Mouse (Mus musculus) liver, postnatal 0 days (tissue): ENCODE data around the gene Ift88. TPM values are rescaled to one million over a fixed set of nuclear protein-coding genes. Genes with fewer than 3 reads are reported as not detected.

Source experiments
- ATAC-seq: fragments of 200-750 bp; cut with Nextera tagmentation; 2 replicates; pipeline ENCODE4 v1.8.0; 2017; ENCODE audit warnings: mild to moderate bottlenecking, moderate library complexity
- DNase-seq: peaks from one replicate; pipeline ENCODE4 v3.0.0-alpha.2; 2016
- H3K27ac ChIP-seq: fragments of 300-500 bp; sonication (generic); 2 replicates; pipeline ENCODE4 v1.5.1; 2014; ENCODE audit warnings: antibody characterized with exemption, moderate library complexity, mild to moderate bottlenecking, low read depth
- H3K27me3 ChIP-seq: fragments of 300-500 bp; sonication (generic); 2 replicates; pipeline ENCODE4 v1.6.1; 2014; ENCODE audit warnings: low read length, control low read depth, mixed read lengths; ENCODE audit not compliant: insufficient read depth
- H3K36me3 ChIP-seq: fragments of 300-500 bp; sonication (generic); replicated peaks from 2 replicates; pipeline ENCODE4 v1.6.1; 2014; ENCODE audit warnings: mild to moderate bottlenecking, control low read depth, low read length, moderate library complexity, mixed read lengths; ENCODE audit not compliant: insufficient read depth
- H3K4me1 ChIP-seq: fragments of 300-500 bp; sonication (generic); 2 replicates; pipeline ENCODE4 v1.6.1; 2014; ENCODE audit warnings: antibody characterized with exemption, mild to moderate bottlenecking, control low read depth; ENCODE audit not compliant: insufficient read depth
- H3K4me2 ChIP-seq: fragments of 300-500 bp; sonication (generic); 2 replicates; pipeline ENCODE4 v1.6.1; 2014; ENCODE audit warnings: low read depth, mild to moderate bottlenecking, low read length, moderate library complexity, mixed read lengths
- H3K4me3 ChIP-seq: fragments of 300-500 bp; sonication (generic); 2 replicates; pipeline ENCODE4 v1.5.1; 2014; ENCODE audit warnings: low read depth, low read length
- H3K9ac ChIP-seq: fragments of 300-500 bp; sonication (generic); replicated peaks from 2 replicates; pipeline ENCODE4 v1.6.1; 2014; ENCODE audit warnings: mild to moderate bottlenecking, moderate library complexity
- H3K9me3 ChIP-seq: fragments of 300-500 bp; sonication (generic); 2 replicates; pipeline ENCODE4 v1.6.1; 2016; ENCODE audit warnings: mild to moderate bottlenecking, control low read depth, low read length, mixed read lengths
- CTCF ChIP-seq: sonication (generic); IDR thresholded peaks from 2 replicates; pipeline ENCODE4 v1.5.1; 2016; ENCODE audit warnings: antibody characterized with exemption, low read depth
- EP300 ChIP-seq: IDR thresholded peaks from 2 replicates; pipeline ENCODE4 v1.6.1; 2016; ENCODE audit warnings: antibody characterized with exemption, low read depth, mild to moderate bottlenecking
- WGBS: fragments of 180-500 bp; shearing (Covaris S2); extraction: QIAGEN DNeasy Blood & Tissue Kit; methylation state at CpG from one replicate; pipeline ENCODE4 v1.1.7; 2014; ENCODE audit not compliant: insufficient replicate concordance; 5-methylcytosine and 5-hydroxymethylcytosine counted together
- polyA plus RNA-seq: library from polyadenylated mRNA; unstranded; fragments of >200 nt; fragmentation: Nextera tagmentation; extraction: Ambion mirVana; gene quantifications from 2 replicates; pipeline ENCODE4 v1.2.1, GENCODE M21; 2015

Ift88 gene
- polyA plus RNA-seq, 1 experiment from 2014 or later = 2.4 TPM

- DNase-seq (no peak), ATAC-seq (no peak)
- Histone ChIP-seq H3K4me3 (no peak overlapping the region), H3K9me3 (no peaks in the 10 kb centered on the region), H3K27me3 (no peaks in the 10 kb centered on the region), H3K4me2 (no peak overlapping the region), H3K4me1 (0 out of 2 replicates have a peak, but pooled peaks cover 4% of the 10 kb centered on the region), H3K9ac (no peak overlapping the region), H3K36me3 (no peaks in the 10 kb centered on the region), H3K27ac (no peak overlapping the region)
- WGBS = 59% methylated on average over 11 of the region's 11 CpGs
- no peak for TF ChIP-seq CTCF
- TF ChIP-seq EP300 = no peak
Measured at GRCm38 (mm10) chr14:57533841-57534240, 110.0 kb downstream of the Ift88 start.

DNA sequence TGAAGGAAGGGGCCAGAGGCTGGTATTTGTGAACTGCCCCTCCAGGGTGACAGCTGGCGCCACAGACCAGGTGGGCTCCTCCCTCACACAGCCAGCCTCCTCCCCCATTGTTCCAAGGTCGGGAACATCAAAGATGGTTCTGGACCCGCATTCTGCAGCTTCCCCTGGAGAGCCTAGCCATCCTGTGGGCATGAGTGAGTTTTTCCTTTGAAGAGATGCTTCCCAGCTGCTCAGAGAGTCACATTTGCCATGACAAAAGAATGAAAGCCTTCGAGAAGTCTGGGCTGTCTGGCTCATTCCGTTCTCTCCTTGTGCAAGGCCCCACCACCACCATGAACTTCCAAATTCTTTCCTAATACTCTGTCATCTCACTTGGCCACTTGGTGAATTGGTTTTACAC lies 110.5 kb downstream of the Ift88 start:
- 0 out of 2 replicates have a peak, but pooled peaks cover 3% of the 10 kb centered on the region for H3K4me1 ChIP-seq
- no peak overlapping the region for H3K4me2 ChIP-seq
- no peak overlapping the region for H3K9ac ChIP-seq
- ATAC-seq (no peak), DNase-seq (no peak)
- no peaks in the 10 kb centered on the region for H3K27me3 ChIP-seq
- H3K27ac ChIP-seq = no peak overlapping the region
- H3K9me3 ChIP-seq = no peaks in the 10 kb centered on the region
- TF ChIP-seq EP300 (no peak), CTCF (no peak)
- H3K4me3 ChIP-seq = no peak overlapping the region
- H3K36me3 ChIP-seq = no peaks in the 10 kb centered on the region
- WGBS = 49% methylated on average over 5 of the region's 5 CpGs

- ATAC-seq = no peak
- H3K4me1 ChIP-seq = no peaks in the 10 kb centered on the region
- H3K9ac ChIP-seq = no peak overlapping the region; the same call in 1 of the 2 replicates
- H3K9me3 ChIP-seq = no peaks in the 10 kb centered on the region
- H3K4me2 ChIP-seq = no peak overlapping the region
- no peaks in the 10 kb centered on the region for H3K36me3 ChIP-seq
- no peak for DNase-seq
- TF ChIP-seq EP300 = no peak
- no peak for TF ChIP-seq CTCF
- no peak overlapping the region for H3K27ac ChIP-seq
- 45% methylated on average over 8 of the region's 8 CpGs for WGBS
- no peaks in the 10 kb centered on the region for H3K27me3 ChIP-seq
- H3K4me3 ChIP-seq = no peak overlapping the region
Measured at GRCm38 (mm10) chr14:57534961-57535360, 111.1 kb downstream of the Ift88 start.

- Histone ChIP-seq H3K9me3 (no peaks in the 10 kb centered on the region), H3K27me3 (no peaks in the 10 kb centered on the region), H3K4me1 (no peaks in the 10 kb centered on the region), H3K4me2 (no peak overlapping the region), H3K4me3 (no peak overlapping the region), H3K27ac (no peak overlapping the region), H3K9ac (no peak overlapping the region), H3K36me3 (no peaks in the 10 kb centered on the region)
- DNase-seq = no peak
- TF ChIP-seq CTCF (no peak), EP300 (no peak)
- no peak for ATAC-seq
- WGBS = 66% methylated on average over 6 of the region's 6 CpGs
Measured at GRCm38 (mm10) chr14:57535646-57536045, 111.8 kb downstream of the Ift88 start.

DNA sequence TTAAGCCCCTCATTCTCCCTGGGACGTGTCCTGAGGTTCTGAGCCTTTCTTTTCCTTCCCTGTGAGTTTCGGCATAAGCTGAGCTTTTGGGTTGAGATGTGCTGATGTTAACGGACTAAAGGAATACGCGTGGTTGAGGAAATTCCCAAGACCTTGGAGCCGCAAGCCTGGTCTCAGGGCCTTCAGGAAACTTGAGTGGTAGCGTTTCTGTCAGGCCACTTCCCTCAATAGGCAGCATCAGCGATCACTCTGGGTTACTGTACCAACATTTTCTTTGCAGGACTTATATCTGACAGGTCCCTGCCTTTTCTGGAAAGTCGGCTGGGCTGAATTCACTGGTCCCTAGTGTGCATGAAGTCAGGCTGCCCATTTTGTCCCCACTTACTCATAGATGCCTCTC lies 113.0 kb downstream of the Ift88 start:
- Histone ChIP-seq H3K27ac (no peak overlapping the region), H3K36me3 (no peaks in the 10 kb centered on the region), H3K9me3 (no peaks in the 10 kb centered on the region), H3K9ac (no peak overlapping the region), H3K4me1 (no peaks in the 10 kb centered on the region), H3K4me3 (no peak overlapping the region), H3K4me2 (no peak overlapping the region), H3K27me3 (no peaks in the 10 kb centered on the region)
- no peak for DNase-seq
- WGBS = 62% methylated on average over 9 of the region's 9 CpGs
- no peak for TF ChIP-seq CTCF
- no peak for TF ChIP-seq EP300
- ATAC-seq = no peak

- Histone ChIP-seq H3K27ac (no peak overlapping the region), H3K9me3 (no peaks in the 10 kb centered on the region), H3K9ac (no peak overlapping the region), H3K4me2 (peak overlapping the region; percentile 35; the same call in 1 of the 2 replicates), H3K27me3 (no peaks in the 10 kb centered on the region), H3K4me3 (no peak overlapping the region), H3K4me1 (no peaks in the 10 kb centered on the region), H3K36me3 (no peaks in the 10 kb centered on the region)
- WGBS = 30% methylated on average over 16 of the region's 16 CpGs
- DNase-seq = peak; percentile 65
- TF ChIP-seq EP300 (no peak), CTCF (no peak)
- no peak for ATAC-seq
Measured at GRCm38 (mm10) chr14:57537261-57538015, 113.6 kb downstream of the Ift88 start.
